Comparison of ENCODE assay signal across 9 mouse cellular contexts in the genomic region with DNA sequence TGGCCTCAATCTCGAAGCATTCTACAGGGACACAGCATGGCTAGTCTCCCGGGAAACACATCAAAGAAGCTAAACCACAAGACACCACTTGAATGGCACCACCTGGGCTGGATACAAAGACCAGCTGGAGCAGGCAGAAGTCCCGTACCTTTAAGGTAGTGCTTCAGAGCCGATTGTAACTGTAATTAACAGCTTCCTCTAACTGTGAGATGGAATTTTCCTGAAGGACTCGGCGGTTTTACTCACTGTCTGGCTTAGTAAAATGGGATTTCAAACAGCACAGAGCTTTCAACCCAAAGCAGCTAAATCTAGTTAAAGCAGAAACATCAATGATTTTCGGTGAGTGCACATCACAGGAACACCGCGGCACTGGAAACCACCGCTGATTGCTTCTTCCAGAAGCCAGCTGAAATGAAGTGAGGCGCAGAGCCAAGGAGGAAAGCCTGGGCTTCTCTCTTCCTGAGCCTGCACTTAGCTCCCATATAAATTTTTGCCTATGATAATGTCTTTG.
A peak's percentile ranks its signal among the peaks of the same experiment; 100 is the strongest.
DNase-seq lines count a peak whose midpoint lies in the region; ATAC-seq and TF ChIP-seq lines count a peak whose summit lies in the region.
"Had no signal": no experiment of that assay in that cellular context is flagged by ENCODE, and none has a peak within 500 bp of the region (broad histone marks: within the 10 kb centered on the region; RNA-seq: fewer than 3 reads in every experiment).

No protein-coding gene starts in this region.

- H3K4me3 ChIP-seq in hindbrain, postnatal 0 days (ENCODE audit: low read length): peak overlapping the region; percentile 14

- H3K36me3 ChIP-seq in hindbrain, postnatal 0 days (ENCODE audit: insufficient read depth, low read length): no peaks in the 10 kb centered on the region

- H3K27ac ChIP-seq in hindbrain, postnatal 0 days: peak overlapping the region; percentile 82

- H3K4me2 ChIP-seq in hindbrain, postnatal 0 days (ENCODE audit: low read depth, low read length): peak overlapping the region; percentile 50

- TF ChIP-seq CTCF in hindbrain, postnatal 0 days (IDR thresholded peaks at IDR 0.05; ENCODE audit: low read depth): no peak

- H3K9me3 ChIP-seq in hindbrain, postnatal 0 days (ENCODE audit: low read length): no peaks in the 10 kb centered on the region

- 0 out of 2 replicates have a peak, but pooled peaks cover 5% of the 10 kb centered on the region for H3K4me1 ChIP-seq in hindbrain, postnatal 0 days (ENCODE audit: insufficient read depth, low read length)

- ATAC-seq in hindbrain, postnatal 0 days: peak; percentile 77
- no peak for ATAC-seq in megakaryocyte, adult 5-6 weeks (ENCODE audit: poor library complexity, severe bottlenecking)
- ATAC-seq: Patski had no signal

- H3K27me3 ChIP-seq in hindbrain, postnatal 0 days (ENCODE audit: insufficient read depth, low read length): no peaks in the 10 kb centered on the region

- H3K9ac ChIP-seq in hindbrain, postnatal 0 days (replicated peaks; ENCODE audit: low read length): 0 out of 2 replicates have a peak overlapping the region, but pooled peaks have one; percentile 30

- WGBS in hindbrain, postnatal 0 days: 10% methylated on average over 11 of the region's 11 CpGs

- peak; percentile 12 to 40 for DNase-seq in layer of hippocampus, adult 18-20 months (ENCODE audit: low spot score in 2 of 2)
- no peak for DNase-seq in layer of hippocampus, adult 9-10 months (ENCODE audit: low spot score)
- DNase-seq in cerebellum, postnatal 14 days: peak; percentile 71 to 77
- peak; percentile 65 for DNase-seq in hindbrain, postnatal 0 days (ENCODE audit: low spot score)
- DNase-seq in retina, postnatal 1 day: peak; percentile 50
- no peak for DNase-seq in thymus, postnatal 0 days (ENCODE audit: low spot score)
- no peak for DNase-seq in adipocyte (ENCODE audit: low spot score)

Comparison
In these comparisons a context has a peak if more than half of its experiments do, and no peak if none do; other contexts are left out.
1. DNase-seq: peak in layer of hippocampus, adult 18-20 months (2 of 2), cerebellum, postnatal 14 days (2 of 2), hindbrain, postnatal 0 days (single experiment) and retina, postnatal 1 day (single experiment); none in layer of hippocampus, adult 9-10 months (single experiment), thymus, postnatal 0 days (single experiment) and adipocyte (single experiment).